Mouse (Mus musculus) lung, embryonic 15.5 days (tissue): ENCODE results near the gene Stox2. TPM values are rescaled to one million over a fixed set of nuclear protein-coding genes. Genes with fewer than 3 reads are reported as not detected.

Source experiments
- ATAC-seq: fragments of 200-750 bp; cut with Nextera tagmentation; 2 replicates; pipeline ENCODE4 v1.8.0; 2017; ENCODE audit warnings: moderate number of reproducible peaks, borderline replicate concordance; ENCODE audit not compliant: low FRiP score, low TSS enrichment; ENCODE audit errors: extremely low read depth
- H3K27ac ChIP-seq: fragments of 300-500 bp; sonication (generic); 2 replicates; pipeline ENCODE4 v1.5.1; 2015; ENCODE audit warnings: moderate library complexity, mild to moderate bottlenecking, inconsistent platforms
- H3K27me3 ChIP-seq: fragments of 300-500 bp; sonication (generic); 2 replicates; pipeline ENCODE4 v1.6.1; 2015; ENCODE audit warnings: inconsistent platforms
- H3K36me3 ChIP-seq: fragments of 300-500 bp; sonication (generic); 2 replicates; pipeline ENCODE4 v1.6.1; 2015; ENCODE audit warnings: inconsistent platforms
- H3K4me1 ChIP-seq: fragments of 300-500 bp; sonication (generic); 2 replicates; pipeline ENCODE4 v1.6.1; 2015; ENCODE audit warnings: inconsistent platforms
- H3K4me2 ChIP-seq: fragments of 300-500 bp; sonication (generic); 2 replicates; pipeline ENCODE4 v1.6.1; 2015; ENCODE audit warnings: inconsistent platforms, mild to moderate bottlenecking, moderate library complexity
- H3K4me3 ChIP-seq: fragments of 300-500 bp; sonication (generic); 2 replicates; pipeline ENCODE4 v1.5.1; 2015; ENCODE audit warnings: mild to moderate bottlenecking, inconsistent platforms
- H3K9ac ChIP-seq: fragments of 300-500 bp; sonication (generic); 2 replicates; pipeline ENCODE4 v1.6.1; 2015; ENCODE audit warnings: inconsistent platforms
- H3K9me3 ChIP-seq: fragments of 300-500 bp; sonication (generic); 2 replicates; pipeline ENCODE4 v1.6.1; 2016; ENCODE audit warnings: inconsistent platforms
- WGBS: fragments of 180-500 bp; shearing (Covaris S2); methylation state at CpG from one replicate; pipeline ENCODE4 v1.1.7; 2015; 5-methylcytosine and 5-hydroxymethylcytosine counted together
- polyA plus RNA-seq: library from polyadenylated mRNA; unstranded; fragments of >200 nt; fragmentation: Nextera tagmentation; extraction: Ambion mirVana; gene quantifications from 2 replicates; pipeline ENCODE4 v1.2.1, GENCODE M21; 2015

The Stox2 gene
- polyA plus RNA-seq, 1 experiment from 2014 or later, result 12.7 TPM

DNA sequence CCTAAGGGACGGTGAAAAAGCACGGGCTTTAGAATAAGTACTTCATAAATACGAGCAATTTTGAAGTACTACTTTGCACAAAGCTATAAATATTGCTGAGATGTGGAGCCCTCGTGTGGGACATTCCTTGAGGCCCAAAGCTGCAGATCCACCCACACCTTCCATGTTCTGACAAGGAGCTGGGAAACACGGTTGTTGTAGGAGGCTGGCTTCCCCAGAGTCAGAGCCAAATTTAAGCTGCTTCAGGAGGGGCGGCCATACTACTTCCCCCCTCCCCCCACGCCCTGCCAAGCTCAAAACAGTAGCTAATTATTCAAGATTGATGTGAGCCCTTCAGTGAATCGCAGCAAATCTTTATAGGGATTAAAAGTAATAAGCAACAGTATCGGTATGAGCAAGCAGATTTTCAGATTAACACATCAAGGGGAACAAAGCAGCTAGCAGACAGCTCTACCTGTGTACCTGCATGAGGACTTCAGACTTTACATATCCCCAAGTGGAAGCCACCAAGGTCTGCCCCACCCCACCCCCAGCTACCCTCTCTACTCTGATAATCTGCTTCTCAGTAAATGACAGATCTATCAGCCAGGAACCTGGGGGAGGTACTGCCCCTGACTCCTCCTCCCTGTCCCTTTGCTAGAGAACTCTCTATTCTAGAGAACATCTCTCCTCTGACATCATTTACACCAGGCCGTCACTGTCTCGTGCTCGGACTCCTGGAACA lies 185.2 kb downstream of the Stox2 start:
- no peaks in the 10 kb centered on the region for H3K27me3 ChIP-seq
- H3K4me2 ChIP-seq, result no peak overlapping the region
- H3K36me3 ChIP-seq, result no peaks in the 10 kb centered on the region
- no peak overlapping the region for H3K27ac ChIP-seq
- no peak overlapping the region for H3K4me3 ChIP-seq
- 43% methylated on average over 12 of the region's 12 CpGs for WGBS
- ATAC-seq, result no peak
- H3K9ac ChIP-seq, result no peak overlapping the region
- no peaks in the 10 kb centered on the region for H3K9me3 ChIP-seq
- no peaks in the 10 kb centered on the region for H3K4me1 ChIP-seq

DNA sequence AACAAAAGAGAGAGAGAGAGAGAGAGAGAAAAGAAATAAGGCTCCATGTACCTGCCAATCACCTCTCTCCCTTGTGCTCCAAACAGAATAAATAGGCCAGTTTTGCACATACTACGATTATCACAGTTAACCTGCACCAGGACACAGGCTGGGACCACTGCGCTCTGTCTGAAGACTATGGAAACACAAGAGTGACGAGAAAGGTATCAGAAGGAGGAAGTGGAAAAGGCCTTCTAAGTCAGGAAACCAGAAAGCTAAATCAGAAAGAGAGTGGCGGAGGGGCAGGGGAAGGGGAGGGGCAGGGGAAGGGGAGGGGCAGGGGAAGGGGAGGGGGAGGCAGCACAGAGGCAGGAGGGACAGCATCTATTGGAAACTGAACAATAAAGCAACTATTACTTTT lies 195.3 kb downstream of the Stox2 start:
- no peak overlapping the region for H3K9ac ChIP-seq
- no peak overlapping the region for H3K27ac ChIP-seq
- ATAC-seq, result no peak
- H3K9me3 ChIP-seq, result no peaks in the 10 kb centered on the region
- H3K4me2 ChIP-seq, result no peak overlapping the region
- WGBS, result 69% methylated on average over 3 of the region's 4 CpGs
- no peak overlapping the region for H3K4me3 ChIP-seq
- H3K27me3 ChIP-seq, result no peaks in the 10 kb centered on the region
- H3K4me1 ChIP-seq, result no peaks in the 10 kb centered on the region
- no peaks in the 10 kb centered on the region for H3K36me3 ChIP-seq

DNA sequence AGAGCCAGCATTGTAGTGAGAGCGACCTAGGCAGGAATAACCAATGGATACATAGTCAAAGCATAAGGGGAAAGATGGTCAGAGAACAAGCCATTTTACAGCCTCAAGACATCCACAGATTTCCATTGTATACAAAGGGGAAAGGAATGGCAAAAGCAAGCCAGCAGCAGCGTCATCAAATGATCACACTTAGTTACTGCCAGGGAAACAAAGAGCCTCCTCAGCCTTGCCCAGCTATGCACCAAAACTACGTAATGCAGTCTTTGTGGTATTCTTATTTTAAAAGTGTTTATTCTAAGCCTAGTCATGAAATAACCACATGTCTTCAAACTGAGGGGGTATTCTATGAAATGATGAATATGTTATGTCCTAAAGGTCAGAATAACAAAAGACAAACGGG lies 201.0 kb downstream of the Stox2 start:
- Histone ChIP-seq H3K4me3 (no peak overlapping the region), H3K4me2 (no peak overlapping the region), H3K27me3 (no peaks in the 10 kb centered on the region), H3K27ac (no peak overlapping the region; the same call in 1 of the 2 replicates), H3K9me3 (no peaks in the 10 kb centered on the region), H3K36me3 (no peaks in the 10 kb centered on the region), H3K9ac (no peak overlapping the region), H3K4me1 (peaks cover 44% of the 10 kb centered on the region)
- WGBS, result 50% methylated on average over 4 of the region's 4 CpGs
- ATAC-seq, result no peak

DNA sequence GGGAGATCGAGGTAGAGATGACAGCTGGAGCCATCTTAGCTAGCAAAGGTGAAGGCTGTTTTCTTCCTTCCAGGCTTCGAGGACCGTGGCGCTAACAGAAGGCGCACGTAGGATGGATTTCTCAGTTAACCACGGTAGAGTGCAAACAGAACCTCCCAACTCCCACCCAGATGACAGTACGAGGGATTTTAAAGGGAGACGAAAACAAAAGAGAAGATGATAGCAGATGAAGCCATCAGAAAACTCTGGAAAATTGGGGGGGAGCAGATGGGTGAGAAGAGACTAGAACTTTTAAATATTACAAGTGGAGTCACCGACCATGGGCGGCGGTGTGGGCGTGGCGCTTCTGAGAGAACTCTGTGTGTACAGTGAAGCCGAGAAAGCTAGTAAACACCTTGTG lies 202.0 kb downstream of the Stox2 start:
- no peaks in the 10 kb centered on the region for H3K27me3 ChIP-seq
- no peak overlapping the region for H3K4me3 ChIP-seq
- peak overlapping the region; percentile 82 for H3K27ac ChIP-seq
- H3K4me2 ChIP-seq, result no peak overlapping the region
- no peak overlapping the region for H3K9ac ChIP-seq
- ATAC-seq, result no peak
- H3K4me1 ChIP-seq, result peaks cover 48% of the 10 kb centered on the region
- H3K9me3 ChIP-seq, result no peaks in the 10 kb centered on the region
- WGBS, result 88% methylated on average over 15 of the region's 15 CpGs
- H3K36me3 ChIP-seq, result no peaks in the 10 kb centered on the region

DNA sequence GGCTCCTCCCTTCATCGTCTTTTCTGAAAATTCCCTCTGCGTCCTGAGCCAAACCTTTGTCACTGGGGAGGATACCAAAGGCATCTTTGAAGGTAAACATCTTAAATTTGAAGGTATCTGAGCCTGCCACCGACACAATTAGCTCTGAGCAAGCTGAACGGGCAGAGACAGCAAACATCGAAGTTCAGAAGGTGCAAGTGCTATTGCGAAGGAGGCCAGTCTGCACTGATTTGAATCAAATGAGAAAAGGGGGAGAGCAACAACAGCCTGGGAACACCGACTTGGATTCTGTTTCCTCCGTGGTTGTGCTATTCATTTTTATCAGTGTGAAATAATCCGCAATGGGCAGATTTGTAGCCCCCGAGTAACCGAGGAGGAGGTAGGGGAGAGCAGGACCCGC lies 202.5 kb downstream of the Stox2 start:
- WGBS, result 54% methylated on average over 12 of the region's 12 CpGs
- peak overlapping the region; percentile 57; the same call in 1 of the 2 replicates for H3K4me2 ChIP-seq
- H3K4me3 ChIP-seq, result no peak overlapping the region
- H3K27ac ChIP-seq, result peak overlapping the region; percentile 82
- peaks cover 48% of the 10 kb centered on the region for H3K4me1 ChIP-seq
- no peaks in the 10 kb centered on the region for H3K36me3 ChIP-seq
- H3K27me3 ChIP-seq, result no peaks in the 10 kb centered on the region
- H3K9me3 ChIP-seq, result no peaks in the 10 kb centered on the region
- ATAC-seq, result no peak
- H3K9ac ChIP-seq, result no peak overlapping the region

DNA sequence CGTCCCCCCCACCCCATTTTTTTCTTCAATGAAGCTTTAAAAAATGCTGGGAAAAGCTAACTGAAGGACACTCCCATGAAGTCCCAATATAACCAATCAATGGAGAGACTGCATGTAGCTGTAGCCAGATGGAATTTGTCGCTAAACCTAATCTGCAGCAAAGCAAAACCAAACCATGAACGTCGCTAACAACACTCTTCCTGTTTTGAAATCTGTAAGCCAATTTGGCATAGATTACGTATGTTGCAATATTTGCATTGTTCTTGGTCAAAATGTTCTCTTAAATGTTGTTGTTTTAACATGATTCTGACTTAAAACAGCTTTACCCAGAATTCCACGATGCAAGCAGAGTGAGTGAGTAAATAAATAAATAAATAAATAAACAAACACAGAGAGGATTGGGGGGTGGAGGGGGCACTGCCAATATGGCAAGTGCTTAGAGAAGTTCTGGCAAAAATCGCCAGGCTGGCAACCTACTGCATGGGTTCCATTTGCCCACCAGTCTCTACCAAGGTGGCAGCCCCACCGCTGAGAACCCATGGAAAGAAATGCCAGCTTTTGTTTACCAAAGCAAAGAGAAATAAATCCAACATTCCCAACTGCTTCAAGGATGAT lies 203.0 kb downstream of the Stox2 start:
- H3K27ac ChIP-seq, result peak overlapping the region; percentile 82
- H3K4me1 ChIP-seq, result peaks cover 48% of the 10 kb centered on the region
- H3K9me3 ChIP-seq, result no peaks in the 10 kb centered on the region
- peak overlapping the region; percentile 57 for H3K4me2 ChIP-seq
- peak overlapping the region; percentile 34 for H3K4me3 ChIP-seq
- ATAC-seq, result peak; percentile 83
- H3K9ac ChIP-seq, result no peak overlapping the region
- 27% methylated on average over 8 of the region's 8 CpGs for WGBS
- no peaks in the 10 kb centered on the region for H3K27me3 ChIP-seq
- no peaks in the 10 kb centered on the region for H3K36me3 ChIP-seq

DNA sequence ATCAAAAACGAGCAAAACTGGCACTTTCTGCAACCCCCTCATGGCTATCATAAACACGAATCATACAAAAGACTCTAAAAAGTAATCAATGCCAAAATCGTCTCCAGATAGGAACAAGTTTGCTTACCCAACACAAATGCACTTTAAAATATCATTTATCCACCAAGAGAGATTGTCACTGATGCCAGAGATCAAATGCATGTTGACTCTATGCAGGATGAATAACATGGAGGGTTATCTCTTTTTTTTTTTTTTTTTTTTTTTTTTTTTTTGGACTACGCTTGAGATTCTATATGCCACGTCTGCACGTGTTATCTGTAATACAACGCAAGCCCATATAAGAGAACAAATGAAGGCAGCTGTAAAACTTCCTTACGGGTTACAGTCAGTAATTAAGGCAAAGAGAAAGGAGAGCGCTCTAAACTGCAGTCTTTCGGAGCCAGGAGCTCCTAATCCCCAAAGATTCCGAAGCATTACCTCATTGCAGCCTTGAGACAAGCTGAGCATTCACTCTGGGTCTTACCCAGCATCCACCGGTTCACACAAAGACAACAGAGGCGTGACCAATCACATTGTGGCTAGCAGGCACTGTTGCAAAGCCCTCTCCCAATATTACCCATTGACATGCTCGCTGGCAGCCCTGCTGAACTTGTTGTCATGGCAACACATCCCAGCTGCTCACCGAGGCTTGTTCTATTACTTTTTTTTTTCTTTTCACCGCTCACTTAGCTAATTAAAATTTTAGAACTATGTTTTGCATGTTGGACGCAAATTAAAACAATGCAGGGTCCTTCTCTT lies 203.8 kb downstream of the Stox2 start:
- peak overlapping the region; percentile 57 for H3K4me2 ChIP-seq
- H3K4me3 ChIP-seq, result peak overlapping the region; percentile 34
- no peaks in the 10 kb centered on the region for H3K27me3 ChIP-seq
- WGBS, result 20% methylated on average over 17 of the region's 17 CpGs
- peaks cover 48% of the 10 kb centered on the region for H3K4me1 ChIP-seq
- 0 out of 2 replicates have a peak overlapping the region, but pooled peaks have one; percentile 20 for H3K9ac ChIP-seq
- ATAC-seq, result peak; percentile 88
- H3K9me3 ChIP-seq, result no peaks in the 10 kb centered on the region
- no peaks in the 10 kb centered on the region for H3K36me3 ChIP-seq
- H3K27ac ChIP-seq, result peak overlapping the region; percentile 82

DNA sequence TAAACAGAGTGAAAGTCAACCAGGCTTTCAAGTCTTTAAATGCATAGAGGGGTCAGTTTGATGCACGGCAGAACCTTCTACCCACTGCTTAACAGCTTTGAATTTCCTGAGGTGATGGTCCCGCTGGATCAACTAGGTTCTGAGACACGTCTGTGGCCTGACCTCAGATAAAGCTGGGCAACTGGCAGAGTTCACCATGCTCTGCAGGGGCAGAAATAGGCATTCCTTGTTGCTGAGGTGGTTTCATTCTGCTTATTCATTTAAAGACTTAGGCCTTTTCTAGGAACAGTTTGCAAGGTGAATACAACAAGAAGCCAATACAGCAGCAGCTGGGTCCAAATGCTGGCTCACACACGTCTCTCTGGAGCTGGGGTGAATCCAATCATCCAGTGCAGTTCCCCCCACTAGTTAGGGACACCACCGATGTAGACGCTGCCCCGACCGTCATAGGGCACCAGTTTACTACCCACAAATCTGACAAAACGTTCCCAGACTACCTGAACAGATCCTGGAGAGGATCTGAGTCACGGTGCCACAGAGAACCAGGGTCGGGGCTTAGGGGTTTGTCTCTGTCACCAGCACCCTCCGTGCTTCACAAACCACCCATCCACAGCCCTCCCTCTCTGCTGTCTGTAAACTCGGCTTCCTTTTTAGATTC lies 204.6 kb downstream of the Stox2 start:
- peak overlapping the region; percentile 57 for H3K4me2 ChIP-seq
- peaks cover 48% of the 10 kb centered on the region for H3K4me1 ChIP-seq
- H3K9ac ChIP-seq, result no peak overlapping the region
- H3K27ac ChIP-seq, result 0 out of 2 replicates have a peak overlapping the region, but pooled peaks have one; percentile 82
- no peaks in the 10 kb centered on the region for H3K9me3 ChIP-seq
- no peaks in the 10 kb centered on the region for H3K36me3 ChIP-seq
- peak overlapping the region; percentile 34 for H3K4me3 ChIP-seq
- 71% methylated on average over 13 of the region's 13 CpGs for WGBS
- no peaks in the 10 kb centered on the region for H3K27me3 ChIP-seq
- ATAC-seq, result no peak

DNA sequence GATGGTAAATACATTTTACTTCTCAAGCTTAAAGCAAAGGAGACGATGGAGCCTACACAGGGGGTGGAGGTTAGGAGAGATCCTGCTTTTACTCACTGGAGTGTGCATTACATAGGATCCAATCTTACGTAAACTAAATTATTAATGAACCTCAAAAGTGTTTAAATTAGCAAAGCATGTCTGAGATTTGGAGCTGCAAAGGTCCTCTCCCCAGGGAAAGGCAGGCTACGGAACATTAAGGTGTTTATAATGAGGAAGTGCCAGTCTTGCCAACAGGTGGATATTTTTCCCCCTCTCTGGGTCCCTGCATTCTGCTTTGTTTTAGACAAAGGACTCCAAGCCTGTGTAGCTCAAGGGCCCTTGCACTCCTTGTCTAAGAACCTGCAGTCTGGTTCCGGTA lies 205.3 kb downstream of the Stox2 start:
- H3K4me1 ChIP-seq, result peaks cover 48% of the 10 kb centered on the region
- H3K4me2 ChIP-seq, result no peak overlapping the region; the same call in 1 of the 2 replicates
- H3K27me3 ChIP-seq, result no peaks in the 10 kb centered on the region
- no peaks in the 10 kb centered on the region for H3K9me3 ChIP-seq
- H3K27ac ChIP-seq, result no peak overlapping the region
- 82% methylated on average over 4 of the region's 4 CpGs for WGBS
- ATAC-seq, result no peak
- no peak overlapping the region for H3K9ac ChIP-seq
- no peak overlapping the region for H3K4me3 ChIP-seq
- H3K36me3 ChIP-seq, result no peaks in the 10 kb centered on the region

DNA sequence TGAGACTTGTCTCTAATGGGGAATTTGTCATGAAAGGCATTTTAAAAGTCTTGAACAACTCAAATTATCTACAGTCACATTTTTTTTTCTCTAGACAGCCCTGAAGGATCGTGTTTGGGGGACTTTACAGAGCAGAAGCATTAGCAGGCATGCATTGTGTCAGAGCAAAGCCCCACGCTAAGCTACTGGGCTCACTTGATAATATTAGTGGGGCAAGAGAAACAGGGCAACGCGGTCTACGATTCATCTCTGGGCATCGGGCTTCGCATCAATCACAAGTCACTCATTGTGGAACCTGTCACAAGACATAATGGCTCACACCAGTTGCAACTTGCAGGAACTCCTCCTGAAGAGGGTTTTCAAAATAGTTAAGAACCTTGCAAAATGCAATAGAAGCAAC lies 205.9 kb downstream of the Stox2 start:
- Histone ChIP-seq H3K4me3 (no peak overlapping the region), H3K27ac (0 out of 2 replicates have a peak overlapping the region, but pooled peaks have one; percentile 5), H3K27me3 (no peaks in the 10 kb centered on the region), H3K36me3 (no peaks in the 10 kb centered on the region), H3K4me1 (peaks cover 48% of the 10 kb centered on the region), H3K9me3 (no peaks in the 10 kb centered on the region), H3K9ac (no peak overlapping the region), H3K4me2 (peak overlapping the region; percentile 12)
- WGBS, result 31% methylated on average over 7 of the region's 7 CpGs
- 0 out of 2 replicates have a peak, but pooled peaks have one; percentile 13 for ATAC-seq

DNA sequence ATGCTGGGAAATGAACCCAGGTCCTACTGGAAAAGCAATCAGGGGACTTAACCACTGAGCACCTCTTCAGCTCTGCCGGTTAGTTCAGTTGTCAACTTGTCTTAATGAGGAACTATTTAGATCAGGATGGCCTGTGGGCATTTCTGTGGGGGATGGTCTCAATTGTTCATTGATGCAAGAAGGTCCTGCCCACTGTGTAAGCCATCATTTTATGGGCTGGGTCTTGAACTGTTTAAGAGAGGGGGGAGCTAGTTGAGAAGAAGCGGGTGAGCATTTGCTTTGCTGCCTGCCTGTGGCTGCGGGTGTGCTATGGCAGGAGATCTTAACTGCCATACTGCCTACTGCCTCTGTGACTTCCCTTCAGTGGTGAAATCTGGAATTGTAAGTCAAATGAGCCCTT lies 214.1 kb downstream of the Stox2 start:
- H3K36me3 ChIP-seq, result no peaks in the 10 kb centered on the region
- H3K27ac ChIP-seq, result no peak overlapping the region
- no peak for ATAC-seq
- H3K4me1 ChIP-seq, result no peaks in the 10 kb centered on the region
- WGBS, result 81% methylated on average over 3 of the region's 3 CpGs
- no peaks in the 10 kb centered on the region for H3K9me3 ChIP-seq
- H3K9ac ChIP-seq, result no peak overlapping the region
- H3K27me3 ChIP-seq, result no peaks in the 10 kb centered on the region
- no peak overlapping the region for H3K4me2 ChIP-seq
- no peak overlapping the region for H3K4me3 ChIP-seq
